Mouse (Mus musculus): ENCODE results near the gene Lcn11. TPM values are rescaled to one million over a fixed set of nuclear protein-coding genes. Genes with fewer than 3 reads are reported as not detected.
"Not testable (repeated sequence)": the region's sequence is repeated elsewhere in the genome, so short reads cannot be mapped to it uniquely, and the experiment has no call there.

Lcn11 gene
- total RNA-seq (2012; rRNA removed) (not detected in 2 replicates), total RNA-seq (2014; rRNA removed) (not detected in 2 replicates), polyA plus RNA-seq (2012; ENCODE audit: insufficient read length, low read depth) (not detected in 2 replicates)

DNA sequence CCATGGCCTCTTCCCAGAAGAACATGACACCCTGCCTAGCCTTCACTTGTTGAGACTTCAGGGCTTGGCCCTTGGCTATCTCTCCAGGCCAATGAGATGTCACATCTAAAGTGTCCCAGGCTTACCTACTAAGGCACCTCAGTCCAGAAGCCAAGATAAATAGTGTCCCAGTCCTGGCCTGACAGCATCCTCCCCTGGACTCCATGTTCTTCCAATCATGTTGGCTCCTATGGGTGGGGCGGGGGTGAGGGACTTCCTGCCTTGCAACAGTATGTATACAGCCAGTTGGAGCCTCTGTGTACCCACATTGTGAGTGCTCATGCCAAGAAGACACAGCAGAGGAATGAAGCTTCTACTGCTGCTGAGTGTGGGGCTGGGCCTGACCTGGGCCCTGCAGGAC is at the start of gene Lcn11:
TSS of gene Lcn11 (plus strand) at position 301 of the 400 bp plus-strand sequence.
- no peak within 1 kb of the TSS for H3K9ac ChIP-seq (ENCODE audit: insufficient read depth, low read depth)
- TF ChIP-seq ETS1 (conservative IDR thresholded peaks at IDR 0.05; ENCODE audit: low read depth, low read length): no peak
- H3K4me2 ChIP-seq (ENCODE audit: insufficient read depth, low read depth, poor library complexity, severe bottlenecking): no peak within 1 kb of the TSS
- no peaks in the 10 kb centered on the region for H3K9me3 ChIP-seq (replicated peaks; ENCODE audit: low read length)
- dilution Hi-C loops (cut with MboI; ENCODE audit: extremely low pct_ligation_motif_present, extremely low pct_unique_long_range_greater_than_20kb, low sequenced_read_pairs): no loop called here
- no peaks in the 10 kb centered on the region for H3K36me3 ChIP-seq (replicated peaks in 1 of 2; ENCODE audit: control insufficient read depth in 1 of 2, insufficient read depth in 1 of 2, low read length in 1 of 2)
- in situ Hi-C loops (cut with MboI; ENCODE audit: low pct_ligation_motif_present, low pct_unique_long_range_greater_than_20kb, low sequenced_read_pairs): no loop called here
- no peak within 1 kb of the TSS for H3K27ac ChIP-seq (ENCODE audit: insufficient read depth, low read depth)
- H3K79me2 ChIP-seq (replicated peaks; ENCODE audit: control insufficient read depth, extremely low read depth, insufficient read depth, poor library complexity, severe bottlenecking): no peaks in the 10 kb centered on the region
- H3K4me1 ChIP-seq (ENCODE audit: control insufficient read depth in 1 of 2, insufficient read depth in 2 of 2): peaks cover 0 to 13% of the 10 kb centered on the region in 2 experiments; a peak in 2 of 4 replicates
- no peak for DNase-seq (ENCODE audit: extremely low read depth)
- H3K27me3 ChIP-seq (replicated peaks): peaks cover 36% of the 10 kb centered on the region
- H3K4me3 ChIP-seq (replicated peaks in 1 of 3; ENCODE audit: low read depth in 2 of 3, low read length in 2 of 3, poor library complexity in 1 of 3): no peak within 1 kb of the TSS

DNA sequence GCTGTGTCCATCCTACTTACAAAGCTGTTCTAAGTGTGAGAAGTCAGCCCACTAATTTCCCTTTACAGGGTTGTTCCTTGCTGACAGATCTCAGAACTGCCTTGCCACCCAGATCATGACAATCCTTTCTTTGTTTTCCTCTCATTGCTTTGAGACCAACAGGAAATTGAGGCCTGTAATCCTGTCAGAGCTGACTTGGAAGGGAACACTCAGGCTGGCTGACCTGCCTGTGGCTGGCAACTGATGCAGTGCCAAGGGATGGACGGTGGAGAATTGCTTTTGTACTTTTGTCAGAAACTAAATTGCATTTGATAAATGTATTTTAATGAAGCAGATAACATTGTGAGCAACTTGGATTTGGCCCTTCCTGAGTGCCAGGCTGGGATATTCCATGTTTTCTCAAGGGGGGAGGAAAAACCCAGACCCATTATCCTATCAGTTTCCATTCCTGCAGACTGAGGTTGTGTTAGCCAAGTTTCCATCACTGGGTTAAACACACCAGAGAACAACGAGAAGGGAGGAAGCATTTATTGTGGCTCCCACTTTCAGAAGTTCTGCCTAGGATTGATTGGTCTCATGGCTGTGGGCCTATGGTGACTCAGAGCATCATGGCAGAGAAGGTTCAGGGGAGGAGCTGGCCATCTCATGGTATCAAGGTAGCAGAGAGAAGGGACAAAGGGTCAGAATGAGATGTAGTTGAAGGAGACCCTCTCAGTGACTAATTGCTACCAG is 43.5 kb upstream of the Lcn11 start:
- H3K36me3 ChIP-seq (replicated peaks in 1 of 2; ENCODE audit: control insufficient read depth in 1 of 2, insufficient read depth in 1 of 2, low read length in 1 of 2): no peaks in the 10 kb centered on the region
- no peaks in the 10 kb centered on the region for H3K79me2 ChIP-seq (replicated peaks; ENCODE audit: control insufficient read depth, extremely low read depth, insufficient read depth, poor library complexity, severe bottlenecking)
- in situ Hi-C loops (cut with MboI; ENCODE audit: low pct_ligation_motif_present, low pct_unique_long_range_greater_than_20kb, low sequenced_read_pairs) (no loop called here), dilution Hi-C loops (cut with MboI; ENCODE audit: extremely low pct_ligation_motif_present, extremely low pct_unique_long_range_greater_than_20kb, low sequenced_read_pairs) (no loop called here)
- no peak overlapping the region for H3K4me3 ChIP-seq (replicated peaks in 1 of 3; ENCODE audit: low read depth in 2 of 3, low read length in 2 of 3, poor library complexity in 1 of 3)
- no peak overlapping the region for H3K27ac ChIP-seq (ENCODE audit: insufficient read depth, low read depth)
- no peak overlapping the region for H3K9ac ChIP-seq (ENCODE audit: insufficient read depth, low read depth)
- H3K9me3 ChIP-seq (replicated peaks; ENCODE audit: low read length): peaks cover 4% of the 10 kb centered on the region
- H3K4me1 ChIP-seq (ENCODE audit: control insufficient read depth in 1 of 2, insufficient read depth in 2 of 2): no peaks in the 10 kb centered on the region
- peaks cover 68% of the 10 kb centered on the region for H3K27me3 ChIP-seq (replicated peaks)
- no peak overlapping the region for H3K4me2 ChIP-seq (ENCODE audit: insufficient read depth, low read depth, poor library complexity, severe bottlenecking)
- TF ChIP-seq ZC3H11A (IDR thresholded peaks at IDR 0.05; ENCODE audit: low read depth, low read length): no peak
- no peak for TF ChIP-seq KAT2A (IDR thresholded peaks at IDR 0.05; ENCODE audit: insufficient replicate concordance, low read length)
- TF ChIP-seq ELF1 (IDR thresholded peaks at IDR 0.05; ENCODE audit: low read depth, low read length): no peak
- no peak for TF ChIP-seq USF1 (IDR thresholded peaks at IDR 0.05; ENCODE audit: low read depth, low read length)
- TF ChIP-seq POLR2A (IDR thresholded peaks at IDR 0.05; ENCODE audit: low read depth, low read length): no peak
- no peak for TF ChIP-seq CHD2 (IDR thresholded peaks at IDR 0.05; ENCODE audit: low read length)
- no peak for TF ChIP-seq ZKSCAN1 (IDR thresholded peaks at IDR 0.05; ENCODE audit: borderline replicate concordance, low read depth, low read length)
- no peak for TF ChIP-seq ETS1 (conservative IDR thresholded peaks at IDR 0.05; ENCODE audit: low read depth, low read length)
- TF ChIP-seq HCFC1 (IDR thresholded peaks at IDR 0.05; ENCODE audit: low read depth, low read length): no peak
- no peak for TF ChIP-seq PAX5 (IDR thresholded peaks at IDR 0.05; ENCODE audit: low read length)
- no peak for TF ChIP-seq USF2 (conservative IDR thresholded peaks at IDR 0.05; ENCODE audit: low read depth, low read length)
- TF ChIP-seq TCF12 (IDR thresholded peaks at IDR 0.05; ENCODE audit: low read depth, low read length): no peak
- no peak for TF ChIP-seq E2F4 (IDR thresholded peaks at IDR 0.05; ENCODE audit: insufficient replicate concordance, low read depth, low read length)
- TF ChIP-seq NELFE (IDR thresholded peaks at IDR 0.05; ENCODE audit: low read depth, low read length): no peak
- no peak for TF ChIP-seq MAX (IDR thresholded peaks at IDR 0.05; ENCODE audit: low read length)
- TF ChIP-seq JUN (IDR thresholded peaks at IDR 0.05; ENCODE audit: insufficient read depth, low read depth, low read length): no peak
- no peak for TF ChIP-seq UBTF (IDR thresholded peaks at IDR 0.05; ENCODE audit: low read depth, low read length)
- TF ChIP-seq NRF1 (IDR thresholded peaks at IDR 0.05; ENCODE audit: low read depth, low read length): no peak
- DNase-seq (ENCODE audit: extremely low read depth): no peak

DNA sequence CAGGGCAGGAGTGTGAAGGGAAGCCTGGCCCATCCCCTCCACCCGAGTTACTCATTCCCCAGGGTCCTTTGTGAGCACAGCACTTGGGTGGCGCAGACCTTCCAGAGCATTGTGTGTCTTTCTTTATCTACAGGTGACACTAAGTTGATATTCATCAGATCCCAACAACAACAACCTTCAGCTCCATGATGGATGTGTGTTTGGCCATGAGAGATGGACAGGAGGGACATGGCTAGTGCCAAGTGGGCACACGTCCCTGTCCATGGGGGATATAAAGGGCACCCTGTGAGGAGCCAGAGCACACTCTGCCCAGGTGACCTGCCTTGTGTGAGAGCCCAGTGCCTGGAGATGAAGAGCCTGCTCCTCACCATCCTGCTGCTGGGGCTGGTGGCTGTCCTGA is 40.1 kb upstream of the Lcn11 start, which contains the start of gene Obp2b:
TSS of gene Obp2b (plus strand) at position 301 of the 400 bp plus-strand sequence.
- H3K36me3 ChIP-seq (replicated peaks in 1 of 2; ENCODE audit: control insufficient read depth in 1 of 2, insufficient read depth in 1 of 2, low read length in 1 of 2); H3K9me3 ChIP-seq (replicated peaks; ENCODE audit: low read length); H3K4me2 ChIP-seq (ENCODE audit: insufficient read depth, low read depth, poor library complexity, severe bottlenecking); dilution Hi-C loops (cut with MboI; ENCODE audit: extremely low pct_ligation_motif_present, extremely low pct_unique_long_range_greater_than_20kb, low sequenced_read_pairs); in situ Hi-C loops (cut with MboI; ENCODE audit: low pct_ligation_motif_present, low pct_unique_long_range_greater_than_20kb, low sequenced_read_pairs); H3K27ac ChIP-seq (ENCODE audit: insufficient read depth, low read depth); H3K79me2 ChIP-seq (replicated peaks; ENCODE audit: control insufficient read depth, extremely low read depth, insufficient read depth, poor library complexity, severe bottlenecking); DNase-seq (ENCODE audit: extremely low read depth); H3K4me3 ChIP-seq (replicated peaks in 1 of 3; ENCODE audit: low read depth in 2 of 3, low read length in 2 of 3, poor library complexity in 1 of 3); H3K4me1 ChIP-seq (ENCODE audit: control insufficient read depth in 1 of 2, insufficient read depth in 2 of 2); H3K9ac ChIP-seq (ENCODE audit: insufficient read depth, low read depth): not testable (repeated sequence)
- H3K27me3 ChIP-seq (replicated peaks): peaks cover 62% of the 10 kb centered on the region

Data from CH12.LX (cell line).